Mouse (Mus musculus) ES-Bruce4 (cell line): ENCODE measurements around the gene Zfp36l1. TPM values are rescaled to one million over a fixed set of nuclear protein-coding genes. Genes with fewer than 3 reads are reported as not detected.
"Not testable (repeated sequence)": the region's sequence is repeated elsewhere in the genome, so short reads cannot be mapped to it uniquely, and the experiment has no call there.

Experiments used
- H3K27ac ChIP-seq: 2 replicates; pipeline ENCODE4 v1.5.1; 2012; ENCODE audit warnings: low read length, inconsistent platforms; ENCODE audit not compliant: insufficient read depth
- H3K27me3 ChIP-seq: 2 replicates; pipeline ENCODE4 v1.6.1; 2012; ENCODE audit warnings: mild to moderate bottlenecking, low read length, inconsistent platforms; ENCODE audit not compliant: control insufficient read depth, poor library complexity, insufficient read depth, severe bottlenecking
- H3K36me3 ChIP-seq: 2 replicates; pipeline ENCODE4 v1.6.1; 2012; ENCODE audit warnings: inconsistent platforms, mild to moderate bottlenecking, low read length, moderate library complexity; ENCODE audit not compliant: control insufficient read depth, poor library complexity, insufficient read depth, severe bottlenecking
- H3K4me1 ChIP-seq: one replicate; pipeline ENCODE4 v1.8.1; 2011; ENCODE audit warnings: low read length; ENCODE audit not compliant: control insufficient read depth, insufficient read depth
- H3K4me3 ChIP-seq: 2 replicates; pipeline ENCODE4 v1.5.1; 2011; ENCODE audit warnings: low read depth, mild to moderate bottlenecking, low read length
- H3K9ac ChIP-seq: 2 replicates; pipeline ENCODE4 v1.6.1; 2012; ENCODE audit warnings: low read depth, mild to moderate bottlenecking, inconsistent platforms; ENCODE audit not compliant: poor library complexity, severe bottlenecking
- H3K9me3 ChIP-seq: replicated peaks from 2 replicates; pipeline ENCODE4 v1.6.1; 2012; ENCODE audit warnings: mild to moderate bottlenecking, low read length, inconsistent platforms; ENCODE audit not compliant: control insufficient read depth, poor library complexity, insufficient read depth, severe bottlenecking
- CTCF ChIP-seq: IDR thresholded peaks from one replicate; pipeline ENCODE4 v1.8.1; 2011; ENCODE audit warnings: low read depth, low read length
- EP300 ChIP-seq: IDR thresholded peaks from 2 replicates; pipeline ENCODE4 v1.6.1; 2011; ENCODE audit warnings: low read depth, low read length; ENCODE audit not compliant: insufficient read depth
- POLR2A ChIP-seq: IDR thresholded peaks from one replicate; pipeline ENCODE4 v1.8.1; 2011; ENCODE audit warnings: low read length; ENCODE audit not compliant: insufficient read depth
- polyA plus RNA-seq: library from polyadenylated mRNA; stranded (reverse); fragments of >200 nt; gene quantifications from 2 replicates; pipeline ENCODE4 v1.2.4, GENCODE M21; 2011; ENCODE audit warnings: low read depth; ENCODE audit not compliant: missing spikeins, insufficient read depth, insufficient read length

Zfp36l1 gene
- polyA plus RNA-seq, 1 experiment = 75.7 TPM

DNA sequence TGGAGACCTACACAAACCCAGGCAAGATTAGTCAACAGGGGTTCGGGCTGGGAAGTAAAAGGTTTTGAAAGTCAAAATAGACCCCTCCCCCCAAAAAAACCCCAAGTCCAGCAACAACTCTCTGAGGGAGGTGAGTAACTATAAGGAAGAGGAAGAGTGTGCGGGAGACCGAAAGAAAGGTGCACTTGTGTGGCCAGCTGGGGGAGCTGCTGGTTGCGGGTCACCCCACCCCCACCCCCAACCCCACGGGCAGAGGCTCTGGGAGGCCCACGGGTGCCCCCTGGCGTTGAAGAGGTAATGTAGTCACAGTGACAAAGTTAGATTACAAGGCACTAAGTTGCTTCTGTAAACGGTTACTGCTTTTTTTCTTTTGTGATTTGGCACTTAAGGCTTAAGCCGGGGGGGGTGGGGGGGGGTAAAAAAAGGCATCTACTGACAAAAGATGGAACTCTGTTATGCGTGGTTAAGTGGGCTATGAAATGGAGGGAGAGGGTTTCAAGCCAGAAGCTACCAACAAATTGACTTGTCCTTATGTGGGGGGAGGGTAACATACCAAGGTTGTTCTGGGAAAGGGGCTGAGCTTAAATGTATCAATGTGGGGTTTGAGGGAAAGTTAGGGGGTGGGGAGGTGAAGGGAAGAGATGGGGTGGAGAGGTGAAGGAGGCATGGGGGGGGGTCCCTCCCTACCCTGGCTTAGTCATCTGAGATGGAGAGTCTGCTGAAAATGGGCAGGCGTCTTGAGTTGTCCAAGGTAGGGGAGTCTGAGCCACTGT is 3.7 kb downstream of the Zfp36l1 start:
- not testable (repeated sequence) for H3K36me3 ChIP-seq

DNA sequence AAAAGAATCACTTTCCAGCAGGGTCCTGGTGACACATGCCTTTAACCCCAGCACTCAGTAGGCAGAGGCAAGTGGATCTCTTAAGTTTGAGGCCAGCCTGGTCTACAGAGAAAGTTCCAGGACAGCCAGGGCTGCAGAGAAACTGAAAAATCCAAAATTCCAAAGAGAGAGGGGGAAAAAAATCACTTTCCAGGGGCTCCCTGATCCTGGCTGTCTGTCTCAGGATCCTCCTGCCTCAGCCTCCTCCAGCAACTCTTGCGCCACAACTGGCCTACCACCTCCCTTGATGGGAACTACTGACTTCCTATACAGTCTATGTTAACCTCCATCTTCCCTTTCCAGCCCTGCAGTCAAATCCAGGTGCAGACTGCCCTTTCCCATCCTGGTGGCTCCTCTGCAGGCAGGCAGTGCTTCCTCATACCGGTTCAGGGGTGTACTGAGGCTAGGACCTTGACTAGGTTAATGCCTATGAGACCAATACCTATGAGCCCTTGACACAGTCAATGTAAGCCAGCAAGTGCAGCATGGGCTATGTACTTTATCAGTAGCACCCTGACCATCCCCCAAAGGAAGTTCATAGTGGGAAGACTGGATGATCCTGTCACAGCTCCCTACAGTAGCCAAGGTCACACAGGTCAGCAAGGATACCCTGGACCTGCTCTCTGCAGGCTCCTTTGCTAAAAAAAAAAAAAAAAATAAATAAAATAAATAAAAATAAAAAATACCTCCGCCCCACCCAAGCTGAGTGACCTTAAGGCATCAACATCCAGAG is 5.7 kb downstream of the Zfp36l1 start:
- Histone ChIP-seq H3K9ac (no peak overlapping the region), H3K27me3 (no peaks in the 10 kb centered on the region), H3K4me1 (peaks cover 2% of the 10 kb centered on the region), H3K4me3 (no peak overlapping the region), H3K36me3 (peaks cover 8% of the 10 kb centered on the region; the same call in 1 of the 2 replicates), H3K27ac (no peak overlapping the region), H3K9me3 (no peaks in the 10 kb centered on the region)
- TF ChIP-seq POLR2A (no peak), CTCF (no peak), EP300 (no peak)

More for the DNA sequence above, 3.7 kb downstream of the Zfp36l1 start:
- not testable (repeated sequence) for H3K9ac ChIP-seq, H3K27ac ChIP-seq, H3K9me3 ChIP-seq, H3K4me1 ChIP-seq, H3K27me3 ChIP-seq
- peak overlapping the region; percentile 26; the same call in 1 of the 2 replicates for H3K4me3 ChIP-seq
- peak; percentile 64 for TF ChIP-seq CTCF

- peaks cover 8% of the 10 kb centered on the region; the same call in 1 of the 2 replicates for H3K36me3 ChIP-seq
- TF ChIP-seq CTCF (no peak), EP300 (no peak), POLR2A (no peak)
- H3K4me1 ChIP-seq = peaks cover 2% of the 10 kb centered on the region
- H3K27me3 ChIP-seq = no peaks in the 10 kb centered on the region
- no peak overlapping the region for H3K9ac ChIP-seq
- H3K27ac ChIP-seq = no peak overlapping the region
- no peaks in the 10 kb centered on the region for H3K9me3 ChIP-seq
- no peak overlapping the region for H3K4me3 ChIP-seq
Measured at GRCm38 (mm10) chr12:80106138-80106895, 6.5 kb downstream of the Zfp36l1 start.

GRCm38 (mm10) chr12:80103521-80103973 is 9.3 kb downstream of the Zfp36l1 start:
- TF ChIP-seq EP300 = no peak
- TF ChIP-seq POLR2A = no peak
- TF ChIP-seq CTCF = no peak
- H3K36me3 ChIP-seq = no peaks in the 10 kb centered on the region
- no peaks in the 10 kb centered on the region for H3K9me3 ChIP-seq
- H3K9ac ChIP-seq = no peak overlapping the region
- no peak overlapping the region for H3K27ac ChIP-seq
- no peak overlapping the region for H3K4me3 ChIP-seq
- H3K27me3 ChIP-seq = no peaks in the 10 kb centered on the region
- peaks cover 2% of the 10 kb centered on the region for H3K4me1 ChIP-seq

DNA sequence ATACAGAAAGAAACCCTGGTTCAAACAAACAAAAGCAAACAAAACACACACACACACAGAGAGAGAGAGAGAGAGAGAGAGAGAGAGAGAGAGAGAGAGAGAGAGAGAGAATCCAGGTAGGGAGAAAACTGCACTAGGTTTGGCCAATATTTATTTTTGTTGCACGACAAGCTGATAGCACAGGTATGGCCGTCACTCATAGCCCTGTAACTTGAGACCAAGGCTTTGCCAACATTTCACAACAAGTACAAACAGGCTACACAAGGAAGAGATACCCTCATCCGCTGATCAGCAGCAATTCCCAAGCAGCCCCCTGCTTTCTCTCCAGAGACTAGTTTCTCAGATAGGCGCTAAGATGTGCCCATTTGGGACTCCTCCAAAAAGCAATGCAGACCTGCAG is 9.7 kb downstream of the Zfp36l1 start:
- no peak overlapping the region for H3K27ac ChIP-seq
- no peak overlapping the region for H3K9ac ChIP-seq
- no peaks in the 10 kb centered on the region for H3K9me3 ChIP-seq
- peaks cover 2% of the 10 kb centered on the region for H3K4me1 ChIP-seq
- no peaks in the 10 kb centered on the region for H3K36me3 ChIP-seq
- H3K27me3 ChIP-seq = no peaks in the 10 kb centered on the region
- no peak for TF ChIP-seq EP300
- no peak overlapping the region for H3K4me3 ChIP-seq

GRCm38 (mm10) chr12:80098825-80099224 is 14.0 kb downstream of the Zfp36l1 start:
- H3K27ac ChIP-seq = no peak overlapping the region
- TF ChIP-seq CTCF (no peak), POLR2A (no peak), EP300 (no peak)

More at GRCm38 (mm10) chr12:80098825-80099224, 14.0 kb downstream of the Zfp36l1 start:
- no peaks in the 10 kb centered on the region for H3K27me3 ChIP-seq
- no peaks in the 10 kb centered on the region for H3K9me3 ChIP-seq
- H3K4me3 ChIP-seq = no peak overlapping the region
- no peaks in the 10 kb centered on the region for H3K4me1 ChIP-seq
- no peak overlapping the region for H3K9ac ChIP-seq
- no peaks in the 10 kb centered on the region for H3K36me3 ChIP-seq
